21 mouse cellular contexts compared by ENCODE assay signal in genomic region chr7:39773291-39773690, GRCm38 (mm10).
"Had no signal": no experiment of that assay in that cellular context is flagged by ENCODE, and none has a peak within 500 bp of the region (broad histone marks: within the 10 kb centered on the region; RNA-seq: fewer than 3 reads in every experiment).

No protein-coding gene starts in this region.

- ATAC-seq: liver, postnatal 0 days; lung, postnatal 0 days; midbrain, embryonic 16.5 days had no signal

- H3K27me3 ChIP-seq: kidney, embryonic 15.5 days; limb, embryonic 15.5 days; midbrain, embryonic 12.5 days; neural tube, embryonic 12.5 days; neural tube, embryonic 15.5 days; stomach, embryonic 15.5 days had no signal

- H3K9me3 ChIP-seq: kidney, embryonic 15.5 days; limb, embryonic 15.5 days; midbrain, embryonic 12.5 days; neural tube, embryonic 12.5 days; neural tube, embryonic 15.5 days; stomach, embryonic 15.5 days had no signal

- H3K4me3 ChIP-seq: kidney, embryonic 15.5 days; limb, embryonic 15.5 days; midbrain, embryonic 12.5 days; neural tube, embryonic 12.5 days; neural tube, embryonic 15.5 days; stomach, embryonic 15.5 days had no signal

- H3K4me1 ChIP-seq: kidney, embryonic 15.5 days; limb, embryonic 15.5 days; midbrain, embryonic 12.5 days; neural tube, embryonic 12.5 days; stomach, embryonic 15.5 days had no signal

- H3K9ac ChIP-seq: kidney, embryonic 15.5 days; limb, embryonic 15.5 days; liver, embryonic 14.5 days; liver, postnatal 0 days; lung, embryonic 14.5 days; midbrain, embryonic 12.5 days; neural tube, embryonic 12.5 days; neural tube, embryonic 15.5 days; stomach, embryonic 15.5 days had no signal

- H3K27ac ChIP-seq: kidney, embryonic 15.5 days; limb, embryonic 15.5 days; liver, embryonic 14.5 days; macrophage; midbrain, embryonic 12.5 days; neural tube, embryonic 12.5 days; neural tube, embryonic 15.5 days; stomach, embryonic 15.5 days had no signal

- DNase-seq: kidney, adult 11 months; kidney, adult 8-10 months; kidney, postnatal 10 days; kidney, postnatal 36 days; liver, postnatal 0 days; lung, embryonic 14.5 days; right cerebral cortex, adult 18-20 months; right cerebral cortex, postnatal 14 days; spleen, adult 18-20 months; thymus, postnatal 25 days had no signal

- H3K4me2 ChIP-seq: kidney, embryonic 15.5 days; limb, embryonic 15.5 days; liver, embryonic 11.5 days; lung, embryonic 14.5 days; midbrain, embryonic 12.5 days; neural tube, embryonic 12.5 days; neural tube, embryonic 15.5 days; stomach, embryonic 15.5 days had no signal

- H3K36me3 ChIP-seq: kidney, embryonic 15.5 days; limb, embryonic 15.5 days; midbrain, embryonic 12.5 days; neural tube, embryonic 12.5 days; neural tube, embryonic 15.5 days; stomach, embryonic 15.5 days had no signal
